ENCODE assay signal across 33 mouse cellular contexts in genomic region chr5:72556245-72556644, GRCm38 (mm10). TPM values are rescaled to one million over a fixed set of nuclear protein-coding genes. Genes with fewer than 3 reads are reported as not detected.
"Had no signal": no experiment of that assay in that cellular context is flagged by ENCODE, and none has a peak within 500 bp of the region (broad histone marks: within the 10 kb centered on the region; RNA-seq: fewer than 3 reads in every experiment).

No protein-coding gene starts in this region.

- ATAC-seq: forebrain, embryonic 13.5 days; forebrain, embryonic 14.5 days; forebrain, embryonic 15.5 days; forebrain, embryonic 16.5 days; forebrain, postnatal 0 days had no signal

- H3K9ac ChIP-seq: embryonic facial prominence, embryonic 12.5 days; embryonic facial prominence, embryonic 13.5 days; embryonic facial prominence, embryonic 15.5 days; forebrain, embryonic 12.5 days; forebrain, embryonic 13.5 days; forebrain, embryonic 15.5 days; forebrain, postnatal 0 days had no signal

- H3K4me2 ChIP-seq: embryonic facial prominence, embryonic 12.5 days; embryonic facial prominence, embryonic 13.5 days; embryonic facial prominence, embryonic 15.5 days; forebrain, embryonic 12.5 days; forebrain, embryonic 13.5 days; forebrain, embryonic 15.5 days had no signal

- H3K27ac ChIP-seq: embryonic facial prominence, embryonic 10.5 days; embryonic facial prominence, embryonic 12.5 days; embryonic facial prominence, embryonic 13.5 days; embryonic facial prominence, embryonic 15.5 days; forebrain, embryonic 10.5 days; forebrain, embryonic 12.5 days; forebrain, embryonic 13.5 days; forebrain, embryonic 15.5 days; gastrocnemius, adult 2 months; heart, adult 2 months had no signal

- H3K4me3 ChIP-seq: embryonic facial prominence, embryonic 10.5 days; embryonic facial prominence, embryonic 12.5 days; embryonic facial prominence, embryonic 13.5 days; embryonic facial prominence, embryonic 15.5 days; erythroblast, embryonic 14.5 days; forebrain, embryonic 10.5 days; forebrain, embryonic 12.5 days; forebrain, embryonic 13.5 days; forebrain, embryonic 15.5 days; gastrocnemius, adult 2 months; heart, adult 2 months had no signal

- H3K27me3 ChIP-seq: embryonic facial prominence, embryonic 12.5 days; embryonic facial prominence, embryonic 13.5 days; embryonic facial prominence, embryonic 15.5 days; forebrain, embryonic 12.5 days; forebrain, embryonic 13.5 days; forebrain, embryonic 15.5 days had no signal

- DNase-seq: cerebellum, adult 9-11 months; cerebellum, postnatal 10 days; cerebellum, postnatal 14 days; cerebellum, postnatal 25 days; cerebellum, postnatal 36 days; embryo, embryonic 11 days; forebrain, postnatal 0 days; gastrocnemius, adult 2 months; gastrocnemius, postnatal 10 days; gastrocnemius, postnatal 14 days; gastrocnemius, postnatal 25 days; gastrocnemius, postnatal 36 days; heart, adult 2 months had no signal

- H3K9me3 ChIP-seq: embryonic facial prominence, embryonic 10.5 days; embryonic facial prominence, embryonic 12.5 days; embryonic facial prominence, embryonic 13.5 days; embryonic facial prominence, embryonic 15.5 days; forebrain, embryonic 10.5 days; forebrain, embryonic 12.5 days; forebrain, embryonic 13.5 days; forebrain, embryonic 15.5 days had no signal

RNA-seq across cellular contexts. Expression of gene Zar1, which starts 24.8 kb away (rescaled TPM):
- total RNA-seq: common myeloid progenitor, adult 5-6 weeks; gastrocnemius, adult 18-20 months; gastrocnemius, adult 2 months; gastrocnemius, adult 8-10 months; gastrocnemius, postnatal 10 days; gastrocnemius, postnatal 14 days; gastrocnemius, postnatal 25 days; gastrocnemius, postnatal 36 days; gastrocnemius, postnatal 4 days; granulocyte monocyte progenitor cell, adult 5-6 weeks; heart, adult 18-20 months; heart, adult 2 months; heart, adult 8-10 months had no signal
- polyA plus RNA-seq: erythroblast, embryonic 14.5 days; forebrain, embryonic 10.5 days; heart, adult 2 months had no signal

RNA-seq across cellular contexts. Expression of gene Gm5868, which starts 31.1 kb away (rescaled TPM):
- total RNA-seq: common myeloid progenitor, adult 5-6 weeks; gastrocnemius, adult 18-20 months; gastrocnemius, adult 2 months; gastrocnemius, adult 8-10 months; gastrocnemius, postnatal 10 days; gastrocnemius, postnatal 14 days; gastrocnemius, postnatal 25 days; gastrocnemius, postnatal 36 days; gastrocnemius, postnatal 4 days; granulocyte monocyte progenitor cell, adult 5-6 weeks; heart, adult 18-20 months; heart, adult 2 months; heart, adult 8-10 months had no signal
- polyA plus RNA-seq: cortical plate, adult 2 months; erythroblast, embryonic 14.5 days; gonadal fat pad, adult 2 months; heart, adult 2 months had no signal

RNA-seq across cellular contexts. Expression of gene Corin, which starts 52.0 kb away (rescaled TPM):
- total RNA-seq: common myeloid progenitor, adult 5-6 weeks; granulocyte monocyte progenitor cell, adult 5-6 weeks had no signal
- polyA plus RNA-seq: erythroblast, embryonic 14.5 days; forebrain, embryonic 14.5 days had no signal
